Mouse (Mus musculus) heart, postnatal 14 days (tissue): ENCODE measurements around the gene Ebna1bp2. TPM values are rescaled to one million over a fixed set of nuclear protein-coding genes. Genes with fewer than 3 reads are reported as not detected.

Source experiments
- total RNA-seq, 2 experiments: library from RNA; stranded (reverse); gene quantifications; 2 replicates each; pipeline ENCODE4 v1.2.3; 2021

Ebna1bp2 gene
- total RNA-seq, 2 experiments from 2014 or later = 31.4 to 35.2 TPM

Other genes with a start within 250 kb of the Ebna1bp2 start
- gene Szt2, start 211.5 kb upstream of the Ebna1bp2 start, total RNA-seq = 10 to 100 TPM; 14.7 TPM
- gene Med8, start 211.5 kb upstream of the Ebna1bp2 start, total RNA-seq = 10 to 100 TPM; 39.3 to 47.0 TPM
- gene Elovl1, start 192.7 kb upstream of the Ebna1bp2 start, total RNA-seq = 10 to 100 TPM; 25.4 to 30.1 TPM
- 10 to 100 TPM in 1 of 2 experiments, 1 to 10 TPM in 1; 8.3 to 12.5 TPM for gene Cdc20, start 183.4 kb upstream of the Ebna1bp2 start, total RNA-seq
- gene Mpl, start 163.3 kb upstream of the Ebna1bp2 start, total RNA-seq = under 1 TPM; 0.10 to 0.17 TPM
- 100 to 1,000 TPM; 101 to 106 TPM for gene Tie1, start 130.7 kb upstream of the Ebna1bp2 start, total RNA-seq
- gene 2610528J11Rik, start 93.8 kb upstream of the Ebna1bp2 start, total RNA-seq = not detected
- gene Tmem125, start 76.8 kb upstream of the Ebna1bp2 start, total RNA-seq = under 1 TPM; 0.22 to 0.26 TPM
- under 1 TPM; 0.07 to 0.12 TPM for gene Cfap57, start within 50 bp of the Ebna1bp2 start, total RNA-seq
- gene Olfr62, start 38.2 kb downstream of the Ebna1bp2 start, total RNA-seq = not detected
- gene Olfr1342, start 72.0 kb downstream of the Ebna1bp2 start, total RNA-seq = not detected
- gene Olfr1341, start 82.7 kb downstream of the Ebna1bp2 start, total RNA-seq = not detected
- gene Olfr1340, start 99.3 kb downstream of the Ebna1bp2 start, total RNA-seq = not detected
- not detected for gene Olfr1339, start 111.4 kb downstream of the Ebna1bp2 start, total RNA-seq
- gene Olfr1338, start 137.9 kb downstream of the Ebna1bp2 start, total RNA-seq = not detected
- gene Olfr1337, start 161.8 kb downstream of the Ebna1bp2 start, total RNA-seq = not detected
- not detected for gene Olfr1335, start 189.1 kb downstream of the Ebna1bp2 start, total RNA-seq
- not detected for gene Olfr1333, start 215.5 kb downstream of the Ebna1bp2 start, total RNA-seq
- gene Olfr1331, start 243.8 kb downstream of the Ebna1bp2 start, total RNA-seq = not detected